Mouse (Mus musculus) CD4-positive, CD25-positive, alpha-beta regulatory T cell, adult 9 weeks (primary cell): Measurements from ENCODE around the gene Gm8882. TPM values are rescaled to one million over a fixed set of nuclear protein-coding genes. Genes with fewer than 3 reads are reported as not detected.

ENCODE experiments used
- polyA plus RNA-seq: library from polyadenylated mRNA; unstranded; fragments of 100-300 nt; shearing (Covaris generic); gene quantifications from one replicate; pipeline ENCODE4 v1.2.1, GENCODE M21; 2017

Gene Gm8882
- polyA plus RNA-seq = not detected

GRCm38 (mm10) chr6:132364034-132364433 lies at the start of gene Gm8882:
TSS of gene Gm8882 (minus strand) at chr6:132364134.

GRCm38 (mm10) chr6:132314657-132315056 lies 49.3 kb downstream of the Gm8882 start, which contains the start of gene Prpmp5:
TSS of gene Prpmp5 (minus strand) at chr6:132314757.

Other genes starting within 250 kb of the Gm8882 start
- gene Prb1, start 153.6 kb downstream of the Gm8882 start, polyA plus RNA-seq = not detected
- not detected for gene Prpmp5, start 49.4 kb downstream of the Gm8882 start, polyA plus RNA-seq
- gene Prh1, start 205.7 kb upstream of the Gm8882 start, polyA plus RNA-seq = not detected
- gene Prp2, start 231.8 kb upstream of the Gm8882 start, polyA plus RNA-seq = not detected